Mouse (Mus musculus) kidney, adult 2 months (tissue): ENCODE measurements at regions not wholly inside any gene's neighbourhood (a gene's known extent, or its start where the extent isn't known, plus 50 kb on each side); places are given as distances from the start of the nearest gene placed in this dataset.
A peak's percentile ranks its signal among the peaks of the same experiment; 100 is the strongest.

Experiments
- DNase-seq: peaks from one replicate; pipeline ENCODE4 v3.0.0; 2021
- H3K27ac ChIP-seq: fragments of 200-500 bp; 2 replicates; pipeline ENCODE4 v1.5.1; 2012; ENCODE audit warnings: low read depth, low read length, control low read depth, inconsistent platforms; ENCODE audit not compliant: insufficient read depth
- H3K27me3 ChIP-seq: fragments of 200-500 bp; replicated peaks from 2 replicates; pipeline ENCODE4 v1.6.1; 2012; ENCODE audit warnings: mild to moderate bottlenecking, moderate library complexity, low read length, inconsistent platforms; ENCODE audit not compliant: control insufficient read depth, insufficient read depth
- H3K36me3 ChIP-seq: fragments of 200-500 bp; 2 replicates; pipeline ENCODE4 v1.6.1; 2012; ENCODE audit warnings: mild to moderate bottlenecking, moderate library complexity, low read length, inconsistent platforms; ENCODE audit not compliant: control insufficient read depth, insufficient read depth
- H3K4me1 ChIP-seq: fragments of 200-500 bp; 2 replicates; pipeline ENCODE4 v1.6.1; 2011; ENCODE audit warnings: low read length; ENCODE audit not compliant: control insufficient read depth, insufficient read depth
- H3K4me3 ChIP-seq: fragments of 200-500 bp; 2 replicates; pipeline ENCODE4 v1.5.1; 2011; ENCODE audit warnings: mild to moderate bottlenecking, low read depth, low read length, control low read depth; ENCODE audit not compliant: insufficient read depth
- CTCF ChIP-seq: fragments of 200-500 bp; conservative IDR thresholded peaks from 2 replicates; pipeline ENCODE4 v1.5.1; 2011; ENCODE audit warnings: low read depth, mild to moderate bottlenecking, control low read depth, low read length, moderate library complexity, mixed read lengths; ENCODE audit not compliant: insufficient read depth, insufficient read length
- POLR2A ChIP-seq: fragments of 200-500 bp; IDR thresholded peaks from one replicate; pipeline ENCODE4 v1.6.1; 2011; ENCODE audit warnings: low read depth, low read length, control low read depth
- WGBS: fragments of 180-500 bp; shearing (Covaris S2); methylation state at CpG from one replicate; pipeline ENCODE4 v1.1.7; 2018; 5-methylcytosine and 5-hydroxymethylcytosine counted together

- WGBS: 78% methylated on average over 4 of the region's 4 CpGs
- no peaks in the 10 kb centered on the region for H3K36me3 ChIP-seq
- H3K4me1 ChIP-seq: no peaks in the 10 kb centered on the region
- H3K27me3 ChIP-seq: no peaks in the 10 kb centered on the region
- DNase-seq: no peak
- TF ChIP-seq POLR2A: no peak
- no peak for TF ChIP-seq CTCF
- no peak overlapping the region for H3K27ac ChIP-seq
- no peak overlapping the region for H3K4me3 ChIP-seq
These were observed 581.4 kb downstream of the Epha4 start for GRCm38 (mm10) chr1:76933460-76933859.

- peak; percentile 69 for DNase-seq
- Histone ChIP-seq H3K36me3 (no peaks in the 10 kb centered on the region), H3K27ac (peak overlapping the region; percentile 82), H3K4me3 (no peak overlapping the region), H3K4me1 (no peaks in the 10 kb centered on the region; the same call in 1 of the 2 replicates), H3K27me3 (no peaks in the 10 kb centered on the region)
- 24% methylated on average over 3 of the region's 3 CpGs for WGBS
- no peak for TF ChIP-seq CTCF
- TF ChIP-seq POLR2A: no peak
These were observed 572.2 kb downstream of the Epha4 start for GRCm38 (mm10) chr1:76942730-76943129.

- no peak for TF ChIP-seq CTCF
- WGBS: 76% methylated on average over 4 of the region's 4 CpGs
- H3K36me3 ChIP-seq: no peaks in the 10 kb centered on the region
- H3K4me3 ChIP-seq: no peak overlapping the region
- DNase-seq: no peak
- H3K4me1 ChIP-seq: no peaks in the 10 kb centered on the region; the same call in 1 of the 2 replicates
- H3K27me3 ChIP-seq: no peaks in the 10 kb centered on the region
- H3K27ac ChIP-seq: no peak overlapping the region
These were observed 570.8 kb downstream of the Epha4 start for GRCm38 (mm10) chr1:76944046-76944445.

GRCm38 (mm10) chr1:76955031-76955430 is 559.9 kb downstream of the Epha4 start:
- Histone ChIP-seq H3K27me3 (no peaks in the 10 kb centered on the region), H3K27ac (no peak overlapping the region), H3K4me3 (no peak overlapping the region), H3K36me3 (no peaks in the 10 kb centered on the region), H3K4me1 (no peaks in the 10 kb centered on the region)
- no peak for DNase-seq
- TF ChIP-seq CTCF: no peak
- no peak for TF ChIP-seq POLR2A

GRCm38 (mm10) chr1:76957411-76957810 is 557.5 kb downstream of the Epha4 start:
- Histone ChIP-seq H3K27ac (no peak overlapping the region), H3K4me1 (no peaks in the 10 kb centered on the region), H3K4me3 (no peak overlapping the region), H3K27me3 (no peaks in the 10 kb centered on the region), H3K36me3 (no peaks in the 10 kb centered on the region)
- no peak for TF ChIP-seq CTCF
- no peak for TF ChIP-seq POLR2A
- DNase-seq: no peak
- 88% methylated on average over 5 of the region's 5 CpGs for WGBS

GRCm38 (mm10) chr1:76958706-76959105 is 556.2 kb downstream of the Epha4 start:
- Histone ChIP-seq H3K36me3 (no peaks in the 10 kb centered on the region), H3K27ac (no peak overlapping the region), H3K4me3 (no peak overlapping the region), H3K4me1 (no peaks in the 10 kb centered on the region), H3K27me3 (no peaks in the 10 kb centered on the region)
- 60% methylated on average over 4 of the region's 4 CpGs for WGBS
- DNase-seq: no peak
- no peak for TF ChIP-seq POLR2A
- TF ChIP-seq CTCF: no peak

GRCm38 (mm10) chr1:76972454-76972853 is 542.4 kb downstream of the Epha4 start:
- 89% methylated on average over 4 of the region's 4 CpGs for WGBS
- Histone ChIP-seq H3K36me3 (no peaks in the 10 kb centered on the region), H3K27ac (no peak overlapping the region), H3K4me1 (no peaks in the 10 kb centered on the region), H3K27me3 (no peaks in the 10 kb centered on the region), H3K4me3 (no peak overlapping the region)
- TF ChIP-seq POLR2A: no peak
- TF ChIP-seq CTCF: no peak
- DNase-seq: no peak
